Mouse (Mus musculus) MEL (cell line): Measurements from ENCODE around the gene Spata2.

ENCODE experiments used
- CHD2 ChIP-seq: IDR thresholded peaks from 2 replicates; pipeline ENCODE4 v1.6.1; 2011; ENCODE audit warnings: low read length, improper control_type of control experiment
- CTCF ChIP-seq, 3 experiments: IDR thresholded peaks in 2 of 3; conservative IDR thresholded peaks in 1 of 3; 2 replicates each; pipeline ENCODE4 v1.5.1; 2011 to 2012; ENCODE audit warnings: low read length in 3 of 3, low read depth in 2 of 3, mild to moderate bottlenecking in 2 of 3, improper control_type of control experiment in 1 of 3, inconsistent platforms in 1 of 3, mixed read lengths in 1 of 3, moderate library complexity in 1 of 3; ENCODE audit not compliant: control insufficient read depth in 1 of 3, insufficient read depth in 1 of 3, poor library complexity in 1 of 3, severe bottlenecking in 1 of 3
- GATA1 ChIP-seq: IDR thresholded peaks from 2 replicates; pipeline ENCODE4 v1.6.1; 2011; ENCODE audit warnings: low read depth, low read length, improper control_type of control experiment
- MAFK ChIP-seq: IDR thresholded peaks from 2 replicates; pipeline ENCODE4 v1.6.1; 2011; ENCODE audit warnings: low read depth, mild to moderate bottlenecking, low read length, improper control_type of control experiment, borderline replicate concordance
- MXI1 ChIP-seq: IDR thresholded peaks from 2 replicates; pipeline ENCODE4 v1.6.1; 2011; ENCODE audit warnings: mild to moderate bottlenecking, low read depth, low read length, improper control_type of control experiment
- POLR2A ChIP-seq, 2 experiments: IDR thresholded peaks; 2 replicates each; pipeline ENCODE4 v1.6.1; 2011 to 2012; ENCODE audit warnings: low read length in 2 of 2, mild to moderate bottlenecking in 2 of 2, control low read depth in 1 of 2, improper control_type of control experiment in 1 of 2, low read depth in 1 of 2, moderate library complexity in 1 of 2; ENCODE audit not compliant: control insufficient read depth in 1 of 2, insufficient read depth in 1 of 2, poor library complexity in 1 of 2
- RCOR1 ChIP-seq: IDR thresholded peaks from 2 replicates; pipeline ENCODE4 v1.6.1; 2012; ENCODE audit warnings: low read depth, mild to moderate bottlenecking, inconsistent platforms, low read length, improper control_type of control experiment
- UBTF ChIP-seq: IDR thresholded peaks from 2 replicates; pipeline ENCODE4 v1.6.1; 2012; ENCODE audit warnings: low read depth, mild to moderate bottlenecking, inconsistent platforms, low read length, improper control_type of control experiment, moderate library complexity, borderline replicate concordance; ENCODE audit not compliant: insufficient read depth
- ZNF384 ChIP-seq: IDR thresholded peaks from 2 replicates; pipeline ENCODE4 v1.6.1; 2012; ENCODE audit warnings: low read depth, mild to moderate bottlenecking, inconsistent platforms, low read length, improper control_type of control experiment

GRCm38 (mm10) chr2:167487994-167488393, 4.7 kb downstream of the Spata2 start:
- TF ChIP-seq CTCF (IDR thresholded peaks at IDR 0.05 in 2 of 3, conservative IDR thresholded peaks at IDR 0.05 in 1 of 3; ENCODE audit: control insufficient read depth in 1 of 3, insufficient read depth in 1 of 3, low read depth in 2 of 3, low read length in 3 of 3, poor library complexity in 1 of 3, severe bottlenecking in 1 of 3) (no peak), UBTF (no peak), GATA1 (no peak), POLR2A (IDR thresholded peaks at IDR 0.05; ENCODE audit: control insufficient read depth in 1 of 2, insufficient read depth in 1 of 2, low read depth in 1 of 2, low read length in 2 of 2, poor library complexity in 1 of 2) (no peak), MXI1 (no peak), RCOR1 (no peak), MAFK (no peak), ZNF384 (no peak), CHD2 (no peak)
